Mouse (Mus musculus): Measurements from ENCODE around the gene Dst. TPM values are rescaled to one million over a fixed set of nuclear protein-coding genes. Genes with fewer than 3 reads are reported as not detected.

Gene Dst
- total RNA-seq, 2 experiments from 2014 or later = 216 to 227 TPM

- no peak for DNase-seq (ENCODE audit: low spot score in 2 of 2)
Observed at GRCm38 (mm10) chr1:34095173-34095572, 187.1 kb downstream of the Dst start.

GRCm38 (mm10) chr1:34096923-34097322, 188.9 kb downstream of the Dst start:
- no peak for DNase-seq (ENCODE audit: low spot score in 2 of 2)

- no peak for DNase-seq (ENCODE audit: low spot score in 2 of 2)
Observed at GRCm38 (mm10) chr1:34097640-34098039, 189.6 kb downstream of the Dst start.

GRCm38 (mm10) chr1:34099439-34099838, 191.4 kb downstream of the Dst start:
- DNase-seq (ENCODE audit: low spot score in 2 of 2) = no peak

- DNase-seq (ENCODE audit: low spot score in 2 of 2) = no peak
Observed at GRCm38 (mm10) chr1:34100385-34100784, 192.4 kb downstream of the Dst start.

- no peak for DNase-seq (ENCODE audit: low spot score in 2 of 2)
Observed at GRCm38 (mm10) chr1:34102604-34103003, 194.6 kb downstream of the Dst start.

- DNase-seq (ENCODE audit: low spot score in 2 of 2) = no peak
Observed at GRCm38 (mm10) chr1:34103176-34103575, 195.2 kb downstream of the Dst start.

GRCm38 (mm10) chr1:34103713-34104172, 195.7 kb downstream of the Dst start:
- no peak for DNase-seq (ENCODE audit: low spot score in 2 of 2)

- DNase-seq (ENCODE audit: low spot score in 2 of 2) = no peak
Observed at GRCm38 (mm10) chr1:34104846-34105245, 196.8 kb downstream of the Dst start.

GRCm38 (mm10) chr1:34106606-34107005, 198.6 kb downstream of the Dst start:
- no peak for DNase-seq (ENCODE audit: low spot score in 2 of 2)

GRCm38 (mm10) chr1:34107076-34107475, 199.1 kb downstream of the Dst start:
- DNase-seq (ENCODE audit: low spot score in 2 of 2) = no peak

- no peak for DNase-seq (ENCODE audit: low spot score in 2 of 2)
Observed at GRCm38 (mm10) chr1:34109599-34110210, 201.7 kb downstream of the Dst start.

- DNase-seq (ENCODE audit: low spot score in 2 of 2) = no peak
Observed at GRCm38 (mm10) chr1:34110862-34111261, 202.8 kb downstream of the Dst start.

- no peak for DNase-seq (ENCODE audit: low spot score in 2 of 2)
Observed at GRCm38 (mm10) chr1:34111954-34112353, 203.9 kb downstream of the Dst start.

GRCm38 (mm10) chr1:34116444-34116843, 208.4 kb downstream of the Dst start:
- DNase-seq (ENCODE audit: low spot score in 2 of 2) = no peak

- no peak for DNase-seq (ENCODE audit: low spot score in 2 of 2)
Observed at GRCm38 (mm10) chr1:34117056-34117455, 209.0 kb downstream of the Dst start.

- no peak for DNase-seq (ENCODE audit: low spot score in 2 of 2)
Observed at GRCm38 (mm10) chr1:34117709-34118108, 209.7 kb downstream of the Dst start.

GRCm38 (mm10) chr1:34120066-34120465, 212.0 kb downstream of the Dst start:
- no peak for DNase-seq (ENCODE audit: low spot score in 2 of 2)

GRCm38 (mm10) chr1:34120602-34121001, 212.6 kb downstream of the Dst start:
- DNase-seq (ENCODE audit: low spot score in 2 of 2) = no peak

GRCm38 (mm10) chr1:34121157-34122015, 213.4 kb downstream of the Dst start:
- peak; percentile 34 to 43 for DNase-seq (ENCODE audit: low spot score in 2 of 2)

- DNase-seq (ENCODE audit: low spot score in 2 of 2) = no peak
Observed at GRCm38 (mm10) chr1:34122198-34122597, 214.2 kb downstream of the Dst start.

GRCm38 (mm10) chr1:34122905-34123304, 214.9 kb downstream of the Dst start:
- DNase-seq (ENCODE audit: low spot score in 2 of 2) = no peak
